Mouse (Mus musculus) lung, adult 18-20 months (tissue): ENCODE results near the gene Cxcl14.
A peak's percentile ranks its signal among the peaks of the same experiment; 100 is the strongest.

ENCODE experiments used
- DNase-seq, 2 experiments: peaks; one replicate each; pipeline ENCODE4 v3.0.0; 2022; ENCODE audit warnings: mixed read lengths in 2 of 2

The Cxcl14 gene

DNA sequence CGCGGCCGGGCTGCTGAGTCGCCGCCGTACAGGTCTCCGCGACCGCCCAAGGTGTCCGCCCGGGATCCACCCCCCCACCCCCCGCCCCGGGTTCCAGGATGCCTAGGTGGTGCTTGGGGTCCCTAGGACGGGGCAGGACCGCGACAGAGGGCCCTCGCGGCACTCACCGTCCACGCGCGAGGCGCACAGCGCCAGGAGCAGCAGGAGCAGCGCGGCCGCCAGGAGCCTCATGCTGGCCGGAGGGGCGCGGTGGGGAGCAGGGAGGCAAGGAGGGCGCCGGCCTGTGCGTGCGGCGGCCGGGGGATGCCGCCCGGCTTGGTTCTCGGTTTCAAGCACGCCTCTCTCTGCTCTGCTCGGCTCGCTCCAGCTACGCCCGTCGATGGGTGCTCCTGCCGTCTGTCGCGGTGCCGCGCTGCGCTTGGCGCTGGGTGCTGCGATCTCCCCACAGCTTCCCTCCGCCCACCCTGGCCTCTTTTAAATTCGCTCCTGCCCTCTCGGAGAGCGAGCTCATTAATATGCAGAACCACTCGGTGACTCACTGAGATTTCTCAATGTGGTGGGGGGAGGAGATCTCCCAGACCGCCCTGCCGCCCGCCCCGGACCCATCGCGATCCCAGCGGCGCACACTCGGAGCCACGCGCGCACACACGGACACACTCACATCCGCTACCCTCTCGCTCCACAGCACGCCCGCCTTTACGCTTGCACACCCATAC is at the start of gene Cxcl14:
Cxcl14 (minus strand) TSS at position 609 of the 716 bp plus-strand sequence.
- DNase-seq: peak; percentile 38 to 56

GRCm38 (mm10) chr13:56344355-56344754 is 48.0 kb upstream of the Cxcl14 start:
- DNase-seq: no peak

GRCm38 (mm10) chr13:56342491-56342890 is 46.1 kb upstream of the Cxcl14 start:
- no peak for DNase-seq

GRCm38 (mm10) chr13:56340513-56340912 is 44.2 kb upstream of the Cxcl14 start:
- DNase-seq: peak; percentile 62 to 79

GRCm38 (mm10) chr13:56339816-56340215 is 43.5 kb upstream of the Cxcl14 start:
- no peak for DNase-seq

- DNase-seq: no peak
Observed at GRCm38 (mm10) chr13:56336982-56337381, 40.6 kb upstream of the Cxcl14 start.

DNA sequence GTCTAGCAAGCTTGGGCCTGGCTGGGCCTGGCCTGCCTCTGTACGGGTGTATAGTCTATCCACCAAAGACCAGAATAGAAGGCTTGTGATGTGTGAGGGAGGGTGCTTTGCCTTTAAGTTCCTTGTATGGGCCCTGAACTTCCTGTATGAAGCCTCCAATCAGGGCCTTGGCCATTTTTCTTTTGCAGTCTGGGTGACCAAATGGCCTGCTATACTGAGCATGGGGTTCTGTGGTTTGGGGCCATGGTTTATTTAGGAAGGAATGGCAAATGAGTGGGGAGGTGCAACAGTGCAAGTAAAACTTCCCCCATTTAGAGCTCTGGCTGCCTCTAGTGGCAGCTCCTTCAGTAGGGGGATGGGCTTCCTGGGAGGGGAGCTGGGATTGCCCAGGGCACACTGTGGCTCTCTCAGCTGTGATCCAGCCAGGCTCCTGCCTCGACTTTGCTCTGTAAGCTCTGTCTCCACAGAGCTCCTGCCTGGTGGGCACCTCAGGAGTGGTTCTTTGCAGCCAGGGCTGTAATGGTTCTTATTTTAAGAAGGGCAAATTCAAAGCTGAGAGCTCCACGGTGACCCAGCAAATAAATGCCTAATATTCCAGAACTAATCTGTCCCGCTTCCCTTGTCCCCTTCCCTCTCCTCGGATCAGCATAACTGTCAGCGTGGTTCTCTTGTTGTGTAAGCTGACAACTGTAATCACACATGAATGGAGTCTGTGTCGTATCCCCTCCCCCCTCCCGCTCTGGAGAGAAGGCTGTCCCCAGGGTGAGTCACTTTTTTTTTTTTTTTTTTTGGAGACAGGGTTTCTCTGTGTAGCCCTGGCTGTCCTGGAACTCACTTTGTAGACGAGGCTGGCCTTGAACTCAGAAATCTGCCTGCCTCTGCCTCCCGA is 38.7 kb upstream of the Cxcl14 start:
- DNase-seq: no peak

GRCm38 (mm10) chr13:56334236-56334635 is 37.9 kb upstream of the Cxcl14 start:
- no peak for DNase-seq

- no peak for DNase-seq
Observed at GRCm38 (mm10) chr13:56332356-56332755, 36.0 kb upstream of the Cxcl14 start.

DNA sequence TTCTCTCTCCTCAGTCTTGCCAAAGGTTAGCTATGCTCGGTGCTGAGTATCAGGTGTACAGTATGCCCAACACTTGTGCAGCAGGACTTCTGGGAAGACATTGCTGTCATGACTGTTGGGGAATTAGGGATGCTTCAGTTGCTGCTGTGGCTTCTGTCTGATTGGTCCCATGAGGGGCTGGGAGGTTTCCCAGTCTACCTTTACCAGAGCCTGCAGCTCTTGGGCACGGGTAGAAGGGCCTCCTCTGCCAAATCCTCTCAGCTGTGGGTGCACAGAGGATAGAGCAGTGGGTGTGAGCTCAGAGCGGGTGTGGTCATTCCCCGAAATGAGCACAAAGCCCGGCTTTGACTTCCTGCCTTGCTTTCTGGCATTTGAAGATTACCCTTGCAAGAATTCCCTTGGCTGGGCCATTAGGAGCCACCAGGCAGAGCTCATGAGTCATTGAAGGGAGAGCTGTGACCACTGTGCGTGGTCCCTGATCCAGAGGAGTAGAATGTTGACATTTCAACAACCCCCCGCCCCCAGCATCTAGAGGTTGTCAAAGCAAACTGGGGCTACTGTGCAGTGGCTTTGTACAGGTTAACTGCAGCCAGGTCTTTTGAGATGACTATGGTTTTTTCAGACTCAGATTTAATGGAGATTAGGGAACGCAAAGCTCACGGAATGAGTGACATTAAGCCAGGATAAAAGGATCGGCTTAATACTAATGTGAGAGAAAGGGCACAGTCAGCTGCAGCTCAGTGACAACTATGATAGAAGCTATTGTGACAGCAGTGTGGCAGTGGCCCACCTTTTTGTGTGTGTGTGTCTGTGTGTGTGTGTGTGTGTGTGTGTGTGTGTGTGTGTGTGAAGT is 34.5 kb upstream of the Cxcl14 start:
- DNase-seq: no peak

DNA sequence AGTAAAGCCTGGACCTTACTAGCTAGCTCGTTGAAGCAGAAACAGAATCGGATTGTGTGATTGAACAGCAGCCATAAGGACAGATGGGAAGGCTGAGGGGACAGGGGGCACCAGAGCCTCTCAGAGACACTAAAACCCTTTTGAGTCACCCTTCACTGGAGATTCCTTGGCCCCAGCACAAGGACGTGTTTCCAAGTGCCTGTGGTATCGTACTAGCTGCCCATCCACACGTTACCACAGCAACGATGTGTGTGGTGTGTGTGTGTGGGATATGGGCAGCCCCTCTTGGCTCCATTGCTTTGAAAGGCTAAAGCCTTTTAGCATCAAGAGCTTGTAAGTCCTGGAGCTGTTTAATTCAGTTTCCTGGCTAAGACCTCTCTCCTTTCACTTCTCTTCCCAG is 33.4 kb upstream of the Cxcl14 start:
- DNase-seq: no peak

DNA sequence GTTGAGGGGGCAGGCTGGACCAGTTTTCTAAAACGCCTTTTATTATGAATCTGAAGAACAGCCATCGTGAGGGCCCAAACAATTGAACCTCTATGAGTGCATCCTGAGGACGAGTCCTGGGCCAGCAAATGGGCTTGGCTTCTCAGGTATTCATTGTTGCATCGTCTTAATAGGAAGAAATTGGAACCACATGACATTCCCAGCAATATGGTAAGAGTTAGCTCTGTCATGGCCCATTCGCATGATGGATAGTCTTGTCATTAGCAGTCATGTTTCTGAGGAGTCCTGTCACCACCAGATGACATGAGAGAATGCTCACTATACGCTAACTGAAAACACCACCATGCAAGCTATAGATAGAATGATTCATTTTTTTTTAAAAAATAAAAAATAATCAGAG is 32.8 kb upstream of the Cxcl14 start:
- no peak for DNase-seq

DNA sequence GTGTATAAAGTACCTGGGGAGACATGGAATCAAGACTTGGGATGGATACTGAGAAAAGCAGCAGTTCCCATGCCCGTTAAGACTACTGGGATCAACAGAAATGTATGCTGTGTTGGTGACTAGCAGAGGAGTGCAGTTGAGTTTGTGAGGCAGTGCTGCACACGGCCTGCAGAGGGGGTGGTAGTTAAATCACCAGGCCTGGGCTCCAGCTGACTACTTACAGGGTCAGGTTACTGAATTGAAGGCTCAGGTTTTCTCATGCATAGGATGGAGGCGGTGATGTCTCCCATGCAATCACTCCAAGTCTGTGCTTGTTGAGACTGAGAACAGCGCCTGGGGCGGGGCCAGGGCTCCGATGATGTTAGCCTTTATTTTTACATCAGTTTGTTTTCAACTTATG is 31.4 kb upstream of the Cxcl14 start:
- no peak for DNase-seq

- DNase-seq: no peak
Observed at GRCm38 (mm10) chr13:56321635-56322034, 25.3 kb upstream of the Cxcl14 start.

DNA sequence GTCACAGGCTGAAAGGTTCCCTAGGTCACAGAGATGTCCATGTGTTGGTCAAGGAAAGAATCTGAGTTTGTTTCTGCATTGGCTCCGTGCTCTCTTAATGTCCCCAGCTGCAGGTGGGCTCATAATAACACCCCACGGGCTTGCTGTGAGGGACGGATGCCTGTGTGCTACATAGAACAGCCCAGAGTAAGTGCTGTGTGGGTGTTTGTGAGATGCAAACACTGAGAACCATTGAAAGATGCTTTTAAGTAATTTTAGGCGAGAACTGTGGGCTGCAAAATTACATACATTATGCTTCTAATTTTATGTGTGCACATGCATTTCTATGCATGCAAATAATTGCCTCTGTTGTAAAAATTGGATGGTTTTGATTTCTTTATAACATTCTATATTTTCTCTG is 20.6 kb upstream of the Cxcl14 start:
- DNase-seq: no peak

DNA sequence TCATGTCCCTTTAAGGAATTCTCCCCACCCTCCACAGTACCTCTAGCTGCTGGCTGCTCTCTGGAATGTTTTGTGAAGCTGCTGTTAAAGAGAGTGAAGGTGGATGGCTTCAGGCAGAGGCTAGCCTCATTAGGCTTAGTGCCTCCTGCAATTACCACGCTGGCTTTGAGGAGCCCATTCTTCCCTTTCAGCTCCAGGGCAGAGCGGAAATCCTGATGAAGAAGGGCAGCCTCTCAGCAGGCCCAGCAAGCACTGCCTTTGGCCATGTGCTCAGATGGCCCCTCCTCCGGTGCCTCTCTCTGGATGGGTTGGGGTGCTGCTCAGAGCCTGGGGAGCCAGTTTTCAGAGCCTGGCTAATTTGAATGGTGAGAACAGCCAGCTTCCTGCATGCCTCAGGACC is 18.9 kb upstream of the Cxcl14 start:
- no peak for DNase-seq

DNA sequence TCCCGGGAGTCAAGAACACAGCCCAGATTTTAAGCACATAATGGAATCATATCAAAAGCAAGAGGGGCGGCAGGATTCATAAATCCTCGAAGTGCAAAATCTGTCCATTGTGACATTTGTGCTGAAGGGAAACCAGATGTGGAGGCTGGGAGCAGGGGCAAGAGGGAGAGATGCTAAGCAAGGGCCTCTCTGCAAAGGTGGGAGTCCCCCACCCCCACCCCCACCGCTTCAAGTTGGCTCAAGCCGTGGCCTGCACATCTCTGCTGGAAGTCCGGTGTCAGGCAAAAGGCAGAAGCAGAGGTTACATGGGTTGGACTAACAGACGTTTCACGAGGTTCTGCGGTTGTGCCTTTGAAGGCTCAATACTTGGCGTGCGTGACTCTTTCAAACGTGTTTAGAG is 8.7 kb upstream of the Cxcl14 start:
- DNase-seq: no peak

GRCm38 (mm10) chr13:56304453-56304852 is 8.1 kb upstream of the Cxcl14 start:
- DNase-seq: no peak

GRCm38 (mm10) chr13:56299336-56299735 is 3.0 kb upstream of the Cxcl14 start:
- no peak for DNase-seq

DNA sequence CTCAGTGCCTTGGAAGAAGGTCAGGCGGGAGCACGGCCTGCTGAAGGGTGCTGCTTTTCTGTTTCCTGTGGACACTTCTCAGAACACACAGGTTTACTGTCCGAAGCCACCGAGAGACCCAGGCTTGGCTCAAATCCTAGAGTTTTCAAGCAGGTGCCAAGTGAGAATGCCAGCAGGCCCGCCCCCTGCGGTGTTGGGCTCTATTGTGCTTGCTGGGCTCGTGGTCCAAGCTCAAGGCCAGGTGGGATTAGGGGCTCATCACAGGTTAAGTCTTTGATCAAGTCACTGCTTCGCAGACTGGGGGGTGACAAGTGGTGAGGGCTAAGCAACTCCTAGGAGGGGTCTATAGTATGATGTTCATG is 289 bp upstream of the Cxcl14 start:
- DNase-seq: no peak

DNA sequence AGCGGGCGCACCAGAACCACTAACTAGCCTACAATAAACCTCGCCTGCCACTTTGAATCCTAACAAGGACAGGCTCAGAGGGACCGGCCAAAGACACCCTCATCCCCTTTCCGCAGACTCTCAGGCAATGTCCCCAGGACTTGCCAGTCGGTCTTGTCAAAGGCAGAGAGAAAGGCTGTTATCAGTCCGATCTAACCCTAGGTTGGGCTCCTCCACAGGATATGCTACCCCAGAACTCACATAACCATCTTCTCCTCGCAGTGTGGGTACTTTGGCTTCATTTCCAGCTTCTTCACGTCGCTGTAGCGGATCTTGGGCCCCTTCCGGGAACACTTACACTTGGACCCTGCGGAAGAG is 787 bp downstream of the Cxcl14 start:
- DNase-seq: no peak

GRCm38 (mm10) chr13:56294908-56295307 is 1.4 kb downstream of the Cxcl14 start:
- DNase-seq: no peak

GRCm38 (mm10) chr13:56289998-56290397 is 6.4 kb downstream of the Cxcl14 start:
- no peak for DNase-seq
